Mouse (Mus musculus): ENCODE measurements around the gene Cluh. TPM values are rescaled to one million over a fixed set of nuclear protein-coding genes. Genes with fewer than 3 reads are reported as not detected.
A peak's percentile ranks its signal among the peaks of the same experiment; 100 is the strongest.

Gene Cluh
- polyA plus RNA-seq, 1 experiment from 2014 or later: 18.9 TPM

- Histone ChIP-seq H3K4me1 (peaks cover 56% of the 10 kb centered on the region), H3K9ac (replicated peaks) (peak overlapping the region; percentile 83), H3K36me3 (no peaks in the 10 kb centered on the region), H3K9me3 (replicated peaks) (no peaks in the 10 kb centered on the region), H3K27me3 (replicated peaks) (no peaks in the 10 kb centered on the region), H3K27ac (replicated peaks) (peak overlapping the region; percentile 82), H3K4me2 (peak overlapping the region; percentile 90), H3K4me3 (replicated peaks) (peak overlapping the region; percentile 92)
- ATAC-seq (ENCODE audit: low FRiP score): peak; percentile 58
- WGBS: 2% methylated on average over 47 of the region's 53 CpGs
Observed at GRCm38 (mm10) chr11:74649647-74650551, 604 bp downstream of the Cluh start.

- H3K4me2 ChIP-seq: peak overlapping the region; percentile 90
- H3K27ac ChIP-seq (replicated peaks): no peak overlapping the region
- no peak for ATAC-seq (ENCODE audit: low FRiP score)
- H3K9ac ChIP-seq (replicated peaks): peak overlapping the region; percentile 83
- WGBS: 67% methylated on average over 4 of the region's 4 CpGs
- peak overlapping the region; percentile 92 for H3K4me3 ChIP-seq (replicated peaks)
- no peaks in the 10 kb centered on the region for H3K27me3 ChIP-seq (replicated peaks)
- no peaks in the 10 kb centered on the region for H3K9me3 ChIP-seq (replicated peaks)
- H3K4me1 ChIP-seq: peaks cover 58% of the 10 kb centered on the region
- no peaks in the 10 kb centered on the region for H3K36me3 ChIP-seq
Observed at GRCm38 (mm10) chr11:74650576-74651100, 1.3 kb downstream of the Cluh start.

- 60% methylated on average over 4 of the region's 4 CpGs for WGBS
- Histone ChIP-seq H3K36me3 (peaks cover 12% of the 10 kb centered on the region), H3K9me3 (replicated peaks) (no peaks in the 10 kb centered on the region), H3K4me3 (replicated peaks) (no peak overlapping the region), H3K9ac (replicated peaks) (no peak overlapping the region), H3K4me1 (peaks cover 58% of the 10 kb centered on the region), H3K4me2 (peak overlapping the region; percentile 17), H3K27me3 (replicated peaks) (no peaks in the 10 kb centered on the region), H3K27ac (replicated peaks) (peak overlapping the region; percentile 66)
- ATAC-seq (ENCODE audit: low FRiP score): no peak
Observed at GRCm38 (mm10) chr11:74652791-74653191, 3.5 kb downstream of the Cluh start.

GRCm38 (mm10) chr11:74653385-74653784, 4.1 kb downstream of the Cluh start:
- no peak overlapping the region for H3K4me3 ChIP-seq (replicated peaks)
- peaks cover 56% of the 10 kb centered on the region for H3K4me1 ChIP-seq
- H3K36me3 ChIP-seq: peaks cover 18% of the 10 kb centered on the region
- no peaks in the 10 kb centered on the region for H3K27me3 ChIP-seq (replicated peaks)
- H3K4me2 ChIP-seq: 0 out of 2 replicates have a peak overlapping the region, but pooled peaks have one; percentile 17
- no peak for ATAC-seq (ENCODE audit: low FRiP score)
- no peaks in the 10 kb centered on the region for H3K9me3 ChIP-seq (replicated peaks)
- H3K27ac ChIP-seq (replicated peaks): peak overlapping the region; percentile 66
- 0 out of 2 replicates have a peak overlapping the region, but pooled peaks have one; percentile 26 for H3K9ac ChIP-seq (replicated peaks)
- WGBS: 72% methylated on average over 6 of the region's 6 CpGs

GRCm38 (mm10) chr11:74655941-74656340, 6.6 kb downstream of the Cluh start:
- Histone ChIP-seq H3K9ac (replicated peaks) (no peak overlapping the region), H3K4me1 (peaks cover 38% of the 10 kb centered on the region), H3K36me3 (peaks cover 44% of the 10 kb centered on the region), H3K9me3 (replicated peaks) (no peaks in the 10 kb centered on the region), H3K4me2 (no peak overlapping the region), H3K4me3 (replicated peaks) (no peak overlapping the region), H3K27ac (replicated peaks) (no peak overlapping the region), H3K27me3 (replicated peaks) (no peaks in the 10 kb centered on the region)
- WGBS: 87% methylated on average over 3 of the region's 3 CpGs
- no peak for ATAC-seq (ENCODE audit: low FRiP score)

- H3K36me3 ChIP-seq: peaks cover 87% of the 10 kb centered on the region
- H3K9me3 ChIP-seq (replicated peaks): no peaks in the 10 kb centered on the region
- H3K4me1 ChIP-seq: no peaks in the 10 kb centered on the region
- H3K4me2 ChIP-seq: no peak overlapping the region
- H3K4me3 ChIP-seq (replicated peaks): no peak overlapping the region
- no peak overlapping the region for H3K27ac ChIP-seq (replicated peaks)
- no peak overlapping the region for H3K9ac ChIP-seq (replicated peaks)
- WGBS: 98% methylated on average over 13 of the region's 13 CpGs
- no peaks in the 10 kb centered on the region for H3K27me3 ChIP-seq (replicated peaks)
- ATAC-seq (ENCODE audit: low FRiP score): no peak
Observed at GRCm38 (mm10) chr11:74660336-74660735, 11.0 kb downstream of the Cluh start.

- H3K9me3 ChIP-seq (replicated peaks): no peaks in the 10 kb centered on the region
- H3K27me3 ChIP-seq (replicated peaks): no peaks in the 10 kb centered on the region
- H3K27ac ChIP-seq (replicated peaks): no peak overlapping the region
- no peak overlapping the region for H3K4me2 ChIP-seq
- no peaks in the 10 kb centered on the region for H3K4me1 ChIP-seq
- no peak overlapping the region for H3K9ac ChIP-seq (replicated peaks)
- 94% methylated on average over 19 of the region's 19 CpGs for WGBS
- H3K4me3 ChIP-seq (replicated peaks): no peak overlapping the region
- H3K36me3 ChIP-seq: peaks cover 99% of the 10 kb centered on the region
- ATAC-seq (ENCODE audit: low FRiP score): no peak
Observed at GRCm38 (mm10) chr11:74661641-74662040, 12.3 kb downstream of the Cluh start.

- WGBS: 90% methylated on average over 6 of the region's 6 CpGs
- H3K36me3 ChIP-seq: peaks cover 99% of the 10 kb centered on the region
Observed at GRCm38 (mm10) chr11:74662221-74662620, 12.9 kb downstream of the Cluh start.

GRCm38 (mm10) chr11:74664279-74664678, 15.0 kb downstream of the Cluh start:
- no peak overlapping the region for H3K4me3 ChIP-seq (replicated peaks)
- no peaks in the 10 kb centered on the region for H3K9me3 ChIP-seq (replicated peaks)
- H3K36me3 ChIP-seq: peaks cover 98% of the 10 kb centered on the region
- no peak overlapping the region for H3K4me2 ChIP-seq
- H3K4me1 ChIP-seq: no peaks in the 10 kb centered on the region
- no peak overlapping the region for H3K9ac ChIP-seq (replicated peaks)
- no peak for ATAC-seq (ENCODE audit: low FRiP score)
- H3K27me3 ChIP-seq (replicated peaks): no peaks in the 10 kb centered on the region
- no peak overlapping the region for H3K27ac ChIP-seq (replicated peaks)
- WGBS: 95% methylated on average over 3 of the region's 3 CpGs

More at GRCm38 (mm10) chr11:74662221-74662620, 12.9 kb downstream of the Cluh start:
- ATAC-seq (ENCODE audit: low FRiP score): no peak
- H3K9me3 ChIP-seq (replicated peaks): no peaks in the 10 kb centered on the region
- H3K27ac ChIP-seq (replicated peaks): no peak overlapping the region
- no peak overlapping the region for H3K4me3 ChIP-seq (replicated peaks)
- H3K27me3 ChIP-seq (replicated peaks): no peaks in the 10 kb centered on the region
- no peak overlapping the region for H3K9ac ChIP-seq (replicated peaks)
- no peak overlapping the region for H3K4me2 ChIP-seq
- no peaks in the 10 kb centered on the region for H3K4me1 ChIP-seq

GRCm38 (mm10) chr11:74664906-74665305, 15.6 kb downstream of the Cluh start:
- 97% methylated on average over 8 of the region's 8 CpGs for WGBS
- peaks cover 98% of the 10 kb centered on the region for H3K36me3 ChIP-seq
- H3K4me1 ChIP-seq: no peaks in the 10 kb centered on the region
- H3K27ac ChIP-seq (replicated peaks): no peak overlapping the region
- no peak overlapping the region for H3K9ac ChIP-seq (replicated peaks)
- no peak overlapping the region for H3K4me3 ChIP-seq (replicated peaks)
- H3K9me3 ChIP-seq (replicated peaks): no peaks in the 10 kb centered on the region
- no peak overlapping the region for H3K4me2 ChIP-seq
- no peak for ATAC-seq (ENCODE audit: low FRiP score)
- no peaks in the 10 kb centered on the region for H3K27me3 ChIP-seq (replicated peaks)

GRCm38 (mm10) chr11:74665631-74666283, 16.5 kb downstream of the Cluh start:
- Histone ChIP-seq H3K36me3 (peaks cover 91% of the 10 kb centered on the region), H3K9me3 (replicated peaks) (no peaks in the 10 kb centered on the region), H3K4me2 (no peak overlapping the region), H3K4me1 (no peaks in the 10 kb centered on the region), H3K27ac (replicated peaks) (no peak overlapping the region), H3K9ac (replicated peaks) (no peak overlapping the region), H3K4me3 (replicated peaks) (no peak overlapping the region), H3K27me3 (replicated peaks) (no peaks in the 10 kb centered on the region)
- no peak for ATAC-seq (ENCODE audit: low FRiP score)
- WGBS: 98% methylated on average over 17 of the region's 17 CpGs
